Mouse (Mus musculus) embryonic facial prominence, embryonic 10.5 days (tissue): ENCODE results near the gene Hoxc10. TPM values are rescaled to one million over a fixed set of nuclear protein-coding genes. Genes with fewer than 3 reads are reported as not detected.

Source experiments
- DNase-seq: peaks from one replicate; pipeline ENCODE4 v3.0.0-alpha.2; 2017; ENCODE audit warnings: low spot score
- H3K27ac ChIP-seq: fragments of 300-500 bp; sonication (generic); replicated peaks from 2 replicates; pipeline ENCODE4 v1.5.1; 2016; ENCODE audit warnings: mild to moderate bottlenecking
- H3K27me3 ChIP-seq: fragments of 300-500 bp; sonication (generic); replicated peaks from 2 replicates; pipeline ENCODE4 v1.6.1; 2016; ENCODE audit warnings: low read depth, mild to moderate bottlenecking; ENCODE audit not compliant: poor library complexity, severe bottlenecking
- H3K36me3 ChIP-seq: fragments of 300-500 bp; sonication (generic); replicated peaks from 2 replicates; pipeline ENCODE4 v1.6.1; 2016; ENCODE audit warnings: mild to moderate bottlenecking, moderate library complexity
- H3K4me1 ChIP-seq: fragments of 300-500 bp; sonication (generic); 2 replicates; pipeline ENCODE4 v1.6.1; 2016
- H3K4me3 ChIP-seq: fragments of 300-500 bp; sonication (generic); 2 replicates; pipeline ENCODE4 v1.5.1; 2016; ENCODE audit warnings: mild to moderate bottlenecking, moderate library complexity
- H3K9me3 ChIP-seq: fragments of 300-500 bp; sonication (generic); 2 replicates; pipeline ENCODE4 v1.6.1; 2016; ENCODE audit warnings: mild to moderate bottlenecking
- WGBS: fragments of 180-500 bp; shearing (Covaris S2); methylation state at CpG from one replicate; pipeline ENCODE4 v1.1.7; 2016; 5-methylcytosine and 5-hydroxymethylcytosine counted together
- microRNA counts: library from miRNA; unstranded; fragments of <30 nt; microRNA quantifications from one replicate; lab custom pipeline; 2017
- microRNA-seq: library from miRNA; unstranded; fragments of <30 nt; microRNA quantifications from one replicate; pipeline ENCODE4, GENCODE M21; 2017
- polyA plus RNA-seq: library from polyadenylated mRNA; unstranded; fragments of >200 nt; fragmentation: Nextera tagmentation; extraction: Ambion mirVana; gene quantifications from 2 replicates; pipeline ENCODE4 v1.2.1, GENCODE M21; 2016

Hoxc10 gene
- polyA plus RNA-seq, 1 experiment from 2014 or later, result not detected

GRCm38 (mm10) chr15:103014166-103015008, 47.8 kb downstream of the Hoxc10 start:
- H3K27me3 ChIP-seq, result peaks cover 100% of the 10 kb centered on the region
- no peak overlapping the region for H3K27ac ChIP-seq
- H3K4me1 ChIP-seq, result peaks cover 4% of the 10 kb centered on the region
- WGBS, result under 1% methylated on average over 57 of the region's 57 CpGs
- no peaks in the 10 kb centered on the region for H3K36me3 ChIP-seq
- peak overlapping the region; percentile 28; the same call in 1 of the 2 replicates for H3K4me3 ChIP-seq
- DNase-seq, result peak; percentile 71
- no peaks in the 10 kb centered on the region for H3K9me3 ChIP-seq

- DNase-seq, result no peak
- Histone ChIP-seq H3K9me3 (no peaks in the 10 kb centered on the region), H3K4me3 (peak overlapping the region; percentile 28; the same call in 1 of the 2 replicates), H3K4me1 (peaks cover 4% of the 10 kb centered on the region), H3K36me3 (no peaks in the 10 kb centered on the region), H3K27me3 (peaks cover 100% of the 10 kb centered on the region), H3K27ac (no peak overlapping the region)
- WGBS, result under 1% methylated on average over 28 of the region's 28 CpGs
These were observed 48.4 kb downstream of the Hoxc10 start for GRCm38 (mm10) chr15:103015009-103015399.

DNA sequence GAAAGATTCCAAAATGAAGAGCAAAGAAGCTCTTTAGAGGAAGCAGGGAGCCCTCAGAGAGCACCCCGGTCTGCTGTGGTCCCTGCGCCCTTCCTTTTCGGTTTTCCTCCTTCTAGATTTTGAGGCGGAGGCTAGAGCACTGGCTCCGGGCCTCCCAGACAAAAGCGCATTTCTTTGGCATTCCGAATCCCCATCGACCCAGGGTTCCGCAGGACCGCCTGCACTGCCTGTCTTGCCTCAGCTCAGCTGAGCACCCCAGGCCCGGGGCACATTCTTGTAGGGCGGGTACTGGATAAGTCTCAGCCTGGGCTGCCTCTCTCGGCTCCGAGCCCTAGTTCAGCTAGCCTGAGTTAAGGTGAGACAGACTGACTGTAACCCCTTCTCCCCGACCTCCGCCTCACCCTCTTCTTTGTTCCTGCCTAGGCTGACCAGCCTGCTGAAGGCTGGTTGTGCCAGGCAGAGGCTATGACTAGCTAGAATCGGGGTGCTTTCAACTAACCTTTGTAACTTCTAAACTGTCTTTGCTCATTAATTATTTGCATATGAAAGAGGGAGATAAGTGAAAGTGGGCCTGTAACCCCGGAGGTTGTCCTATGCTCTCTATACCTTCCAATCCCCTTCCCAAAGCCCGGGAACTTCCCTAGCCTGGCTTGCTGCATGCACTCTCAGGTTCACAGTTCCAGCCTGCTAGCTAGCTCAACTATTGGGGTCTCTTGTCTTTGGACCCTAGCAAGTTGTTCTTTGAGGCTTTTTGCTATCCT, 49.0 kb downstream of the Hoxc10 start:
- Histone ChIP-seq H3K4me3 (no peak overlapping the region), H3K4me1 (peaks cover 4% of the 10 kb centered on the region), H3K9me3 (no peaks in the 10 kb centered on the region), H3K36me3 (no peaks in the 10 kb centered on the region), H3K27ac (no peak overlapping the region), H3K27me3 (peaks cover 100% of the 10 kb centered on the region)
- under 1% methylated on average over 19 of the region's 19 CpGs for WGBS
- no peak for DNase-seq

- no peak within 1 kb of the TSS for H3K4me3 ChIP-seq
- H3K36me3 ChIP-seq, result no peaks in the 10 kb centered on the region
- no peak within 1 kb of the TSS for H3K27ac ChIP-seq
- DNase-seq, result no peak
- WGBS, result 5% methylated on average over 9 of the region's 9 CpGs
- no peaks in the 10 kb centered on the region for H3K9me3 ChIP-seq
- H3K27me3 ChIP-seq, result peaks cover 100% of the 10 kb centered on the region
- peaks cover 4% of the 10 kb centered on the region for H3K4me1 ChIP-seq
These were observed 52.0 kb downstream of the Hoxc10 start, which contains the start of gene Hoxc4 for GRCm38 (mm10) chr15:103018636-103019035. TSS of gene Hoxc4 (plus strand) at chr15:103018934.

GRCm38 (mm10) chr15:103020899-103021418, 54.4 kb downstream of the Hoxc10 start:
- WGBS, result 1% methylated on average over 8 of the region's 8 CpGs
- H3K4me3 ChIP-seq, result no peak overlapping the region
- H3K36me3 ChIP-seq, result no peaks in the 10 kb centered on the region
- no peaks in the 10 kb centered on the region for H3K4me1 ChIP-seq
- H3K9me3 ChIP-seq, result no peaks in the 10 kb centered on the region
- H3K27ac ChIP-seq, result no peak overlapping the region
- DNase-seq, result no peak
- H3K27me3 ChIP-seq, result peaks cover 100% of the 10 kb centered on the region

MicroRNA genes within 50 kb of the gene (microRNA counts, 519-probe panel; counts per million panel counts)
- microRNA mmu-miR-615-3p (lab: Ali Mortazavi, UCI), result 188 counts per million, percentile 57 among the panel's probes with 10 or more counts
- 188 counts per million, percentile 57 among the panel's probes with 10 or more counts for microRNA mmu-miR-615-5p (lab: Ali Mortazavi, UCI)

Small RNA genes lying within 50 kb of the gene (microRNA-seq; reads per million reads assigned to microRNA genes)
- gene Mir196a-2 (3.4 reads per million, percentile 4 among the genes with 10 or more reads in this experiment), gene Mir615 (26.5 reads per million, percentile 32 among the genes with 10 or more reads in this experiment)

Other genes with a start within 250 kb of the Hoxc10 start
- 33.9 and 36.4 TPM in 2 replicates for gene Calcoco1, start 244.6 kb upstream of the Hoxc10 start, polyA plus RNA-seq
- gene Hoxc13, start 45.7 kb upstream of the Hoxc10 start, polyA plus RNA-seq, result 0.08 TPM in 1 of 2 replicates, not detected in the other
- not detected in 2 replicates for gene Hoxc12, start 30.0 kb upstream of the Hoxc10 start, polyA plus RNA-seq
- not detected in 2 replicates for gene Hoxc11, start 12.4 kb upstream of the Hoxc10 start, polyA plus RNA-seq
- 0.07 and 0.18 TPM in 2 replicates for gene Hoxc5, start 647 bp downstream of the Hoxc10 start, polyA plus RNA-seq
- not detected in 2 replicates for gene Hoxc9, start 9.6 kb downstream of the Hoxc10 start, polyA plus RNA-seq
- gene Hoxc8, start 23.8 kb downstream of the Hoxc10 start, polyA plus RNA-seq, result not detected in 2 replicates
- gene Hoxc6, start 31.5 kb downstream of the Hoxc10 start, polyA plus RNA-seq, result not detected in 2 replicates
- 0.11 and 0.16 TPM in 2 replicates for gene Hoxc4, start 52.1 kb downstream of the Hoxc10 start, polyA plus RNA-seq
- 15.7 and 19.6 TPM in 2 replicates for gene Smug1, start 200.3 kb downstream of the Hoxc10 start, polyA plus RNA-seq